ENCODE assay signal across 10 mouse cellular contexts in the genomic region with DNA sequence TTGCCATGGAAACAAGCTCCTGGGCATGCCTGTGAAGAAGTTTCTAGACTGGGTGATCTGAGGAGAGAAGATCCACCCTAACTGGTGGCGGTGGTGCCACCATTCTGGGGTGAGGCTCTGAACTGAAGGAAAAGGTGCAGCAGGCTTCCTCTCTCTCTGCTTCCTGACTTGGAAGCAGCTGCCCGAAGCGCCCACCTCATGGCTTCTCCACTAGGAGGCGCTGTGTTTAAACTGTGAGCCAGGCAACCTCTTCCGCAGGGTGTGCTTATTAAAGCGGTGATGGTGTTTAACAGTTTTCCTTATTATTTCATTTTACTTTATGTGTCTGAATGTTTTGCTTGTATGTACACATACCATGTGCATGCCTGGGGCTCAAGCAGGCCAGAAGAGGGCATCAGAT.
DNase-seq lines count a peak whose midpoint lies in the region; ATAC-seq and TF ChIP-seq lines count a peak whose summit lies in the region.
"Had no signal": no experiment of that assay in that cellular context is flagged by ENCODE, and none has a peak within 500 bp of the region (broad histone marks: within the 10 kb centered on the region; RNA-seq: fewer than 3 reads in every experiment).

No protein-coding gene starts in this region.

- no peak overlapping the region for H3K4me3 ChIP-seq in kidney, postnatal 0 days (replicated peaks; ENCODE audit: low read depth, low read length)
- H3K4me3 ChIP-seq in kidney, embryonic 14.5 days (ENCODE audit: low read length), result no peak overlapping the region
- H3K4me3 ChIP-seq: midbrain, embryonic 12.5 days had no signal

- no peak overlapping the region for H3K9ac ChIP-seq in kidney, postnatal 0 days (ENCODE audit: low read depth, low read length)
- H3K9ac ChIP-seq in kidney, embryonic 14.5 days (ENCODE audit: low read depth, low read length), result no peak overlapping the region
- H3K9ac ChIP-seq: midbrain, embryonic 12.5 days had no signal

- no peak overlapping the region for H3K27ac ChIP-seq in kidney, postnatal 0 days
- no peak overlapping the region for H3K27ac ChIP-seq in kidney, embryonic 14.5 days (ENCODE audit: low read depth, low read length)
- H3K27ac ChIP-seq: midbrain, embryonic 12.5 days had no signal

- H3K36me3 ChIP-seq in kidney, postnatal 0 days (ENCODE audit: insufficient read depth, low read length), result no peaks in the 10 kb centered on the region
- H3K36me3 ChIP-seq in kidney, embryonic 14.5 days (ENCODE audit: control insufficient read depth, insufficient read depth, low read length), result no peaks in the 10 kb centered on the region
- H3K36me3 ChIP-seq: midbrain, embryonic 12.5 days had no signal

- DNase-seq in kidney, postnatal 0 days (ENCODE audit: low spot score), result no peak
- DNase-seq in kidney, adult 18-20 months, result no peak
- peak; percentile 6 for DNase-seq in thymus, postnatal 0 days (ENCODE audit: low spot score)
- no peak for DNase-seq in thymus, postnatal 36 days
- DNase-seq in thymus, postnatal 25 days, result peak; percentile 24
- no peak for DNase-seq in heart, adult 8-10 months (ENCODE audit: low spot score)

- H3K4me1 ChIP-seq in kidney, postnatal 0 days (replicated peaks; ENCODE audit: insufficient read depth, low read length), result no peaks in the 10 kb centered on the region
- H3K4me1 ChIP-seq in kidney, embryonic 14.5 days (ENCODE audit: control insufficient read depth, insufficient read depth, low read length), result no peaks in the 10 kb centered on the region
- H3K4me1 ChIP-seq: midbrain, embryonic 12.5 days had no signal

- no peak for ATAC-seq in kidney, postnatal 0 days (replicated peaks; ENCODE audit: low FRiP score, low read depth)
- ATAC-seq in common myeloid progenitor, adult 5-6 weeks (replicated peaks; ENCODE audit: low read depth, poor library complexity, severe bottlenecking), result peak; percentile 36; the same call in 1 of the 2 replicates
- no peak for ATAC-seq in kidney, embryonic 14.5 days (ENCODE audit: low FRiP score, low TSS enrichment)
- ATAC-seq: intestine, embryonic 16.5 days had no signal

- H3K27me3 ChIP-seq in kidney, postnatal 0 days (ENCODE audit: insufficient read depth, low read length), result no peaks in the 10 kb centered on the region
- no peaks in the 10 kb centered on the region for H3K27me3 ChIP-seq in kidney, embryonic 14.5 days (ENCODE audit: control insufficient read depth, insufficient read depth, low read length)

- H3K9me3 ChIP-seq in kidney, postnatal 0 days (replicated peaks; ENCODE audit: low read length), result no peaks in the 10 kb centered on the region
- no peaks in the 10 kb centered on the region for H3K9me3 ChIP-seq in kidney, embryonic 14.5 days (ENCODE audit: control insufficient read depth, low read length)
- H3K9me3 ChIP-seq: midbrain, embryonic 12.5 days had no signal

- WGBS in kidney, postnatal 0 days, result 51% methylated on average over 6 of the region's 6 CpGs
- WGBS in kidney, embryonic 14.5 days, result 55% methylated on average over 6 of the region's 6 CpGs

- H3K4me2 ChIP-seq in kidney, postnatal 0 days (ENCODE audit: low read length), result no peak overlapping the region
- H3K4me2 ChIP-seq in kidney, embryonic 14.5 days (replicated peaks; ENCODE audit: low read depth, low read length), result no peak overlapping the region
- H3K4me2 ChIP-seq: midbrain, embryonic 12.5 days had no signal

- TF ChIP-seq CTCF in kidney, postnatal 0 days (IDR thresholded peaks at IDR 0.05; ENCODE audit: low read depth), result peak; percentile 56

Comparison
In these comparisons a context has a peak if more than half of its experiments do, and no peak if none do; other contexts are left out.
1. DNase-seq: peak in thymus, postnatal 0 days (single experiment) and thymus, postnatal 25 days (single experiment); none in kidney, postnatal 0 days (single experiment), kidney, adult 18-20 months (single experiment), thymus, postnatal 36 days (0 of 2) and heart, adult 8-10 months (single experiment).